Mouse (Mus musculus): ENCODE results near the gene Kdr. TPM values are rescaled to one million over a fixed set of nuclear protein-coding genes. Genes with fewer than 3 reads are reported as not detected.

Gene Kdr
- polyA plus RNA-seq (2014; fragmentation: Nextera tagmentation; extraction: Ambion mirVana) = 26.7 and 29.9 TPM in 2 replicates

DNA sequence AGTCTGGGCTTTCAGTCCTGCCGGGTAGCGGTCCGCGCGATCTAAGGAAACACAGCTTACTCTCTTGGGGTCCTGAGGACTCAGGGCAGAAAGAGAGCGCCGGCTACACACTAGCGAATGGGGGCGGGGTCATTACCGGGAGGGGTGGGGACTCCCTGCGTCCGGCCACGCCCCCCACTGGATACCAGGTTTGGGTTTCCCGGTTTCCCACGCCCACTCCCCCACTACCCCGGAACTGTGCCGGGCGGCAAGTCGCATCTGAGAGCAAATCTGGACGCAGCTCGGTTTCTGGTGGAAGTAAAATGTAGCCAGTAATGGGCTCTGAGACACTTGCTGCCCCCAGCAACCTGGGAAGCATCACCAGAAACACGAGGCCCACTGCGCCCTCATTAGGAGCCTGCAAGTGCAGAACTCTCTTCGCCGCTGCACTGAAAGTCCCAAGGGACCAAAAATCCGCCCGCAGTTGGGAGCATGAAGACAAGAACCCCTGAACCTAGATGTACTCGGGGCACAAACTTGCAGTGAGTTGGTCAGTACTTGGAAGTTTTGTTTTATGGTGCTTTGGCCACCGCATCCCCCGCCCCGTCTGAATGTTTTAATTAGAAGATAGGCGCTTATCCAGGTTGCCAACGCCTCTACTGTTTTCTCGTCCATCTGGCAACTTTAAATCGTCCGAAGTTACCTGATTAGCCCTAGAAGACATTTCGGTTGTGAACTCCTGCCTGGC is at the start of gene Kdr:
TSS of gene Kdr (minus strand) at position 85 of the 727 bp plus-strand sequence.
- Histone ChIP-seq H3K4me2 (ENCODE audit: low read depth, low read length) (peak within 1 kb of the TSS; percentile 100), H3K4me1 (ENCODE audit: control insufficient read depth, insufficient read depth, low read length) (peaks cover 6% of the 10 kb centered on the region), H3K36me3 (ENCODE audit: control insufficient read depth, insufficient read depth, low read length) (no peaks in the 10 kb centered on the region), H3K9me3 (ENCODE audit: control insufficient read depth, low read length) (no peaks in the 10 kb centered on the region), H3K9ac (ENCODE audit: low read depth, low read length) (peak within 1 kb of the TSS; percentile 62), H3K4me3 (ENCODE audit: low read depth, low read length) (peak within 1 kb of the TSS; percentile 67), H3K27me3 (replicated peaks; ENCODE audit: control insufficient read depth, insufficient read depth, low read length) (peaks cover 61% of the 10 kb centered on the region), H3K27ac (replicated peaks; ENCODE audit: low read depth, low read length) (peak within 1 kb of the TSS; percentile 69)
- DNase-seq (ENCODE audit: low spot score) = peak; percentile 90
- WGBS = under 1% methylated on average over 24 of the region's 37 CpGs
- ATAC-seq (ENCODE audit: low read depth) = peak; percentile 91

DNA sequence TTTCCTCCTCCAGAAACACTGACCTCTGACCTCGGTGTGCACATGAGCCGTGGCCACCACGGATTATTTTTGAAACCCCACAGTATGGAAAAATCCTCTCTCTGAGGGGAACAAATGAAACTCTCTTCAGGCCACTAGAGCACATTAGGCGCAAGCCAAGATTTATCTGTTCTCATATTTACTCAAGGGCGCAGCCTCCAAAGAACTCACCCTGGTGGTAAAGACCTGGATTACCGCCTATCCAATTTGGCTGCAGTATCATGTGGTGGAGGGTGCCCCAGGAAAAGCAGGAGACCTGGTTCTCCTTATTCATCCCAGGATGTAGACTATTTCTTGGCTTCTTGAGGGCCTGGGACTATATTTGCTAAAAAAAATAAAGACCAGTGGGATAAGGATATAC is 48.5 kb upstream of the Kdr start:
- DNase-seq (ENCODE audit: low spot score) = no peak
- Histone ChIP-seq H3K27me3 (replicated peaks; ENCODE audit: control insufficient read depth, insufficient read depth, low read length) (no peaks in the 10 kb centered on the region), H3K36me3 (ENCODE audit: control insufficient read depth, insufficient read depth, low read length) (no peaks in the 10 kb centered on the region), H3K27ac (replicated peaks; ENCODE audit: low read depth, low read length) (no peak overlapping the region), H3K4me3 (ENCODE audit: low read depth, low read length) (no peak overlapping the region), H3K4me1 (ENCODE audit: control insufficient read depth, insufficient read depth, low read length) (no peaks in the 10 kb centered on the region), H3K4me2 (ENCODE audit: low read depth, low read length) (no peak overlapping the region), H3K9me3 (ENCODE audit: control insufficient read depth, low read length) (no peaks in the 10 kb centered on the region), H3K9ac (ENCODE audit: low read depth, low read length) (no peak overlapping the region)
- 65% methylated on average over 6 of the region's 6 CpGs for WGBS
- ATAC-seq (ENCODE audit: low read depth) = no peak

DNA sequence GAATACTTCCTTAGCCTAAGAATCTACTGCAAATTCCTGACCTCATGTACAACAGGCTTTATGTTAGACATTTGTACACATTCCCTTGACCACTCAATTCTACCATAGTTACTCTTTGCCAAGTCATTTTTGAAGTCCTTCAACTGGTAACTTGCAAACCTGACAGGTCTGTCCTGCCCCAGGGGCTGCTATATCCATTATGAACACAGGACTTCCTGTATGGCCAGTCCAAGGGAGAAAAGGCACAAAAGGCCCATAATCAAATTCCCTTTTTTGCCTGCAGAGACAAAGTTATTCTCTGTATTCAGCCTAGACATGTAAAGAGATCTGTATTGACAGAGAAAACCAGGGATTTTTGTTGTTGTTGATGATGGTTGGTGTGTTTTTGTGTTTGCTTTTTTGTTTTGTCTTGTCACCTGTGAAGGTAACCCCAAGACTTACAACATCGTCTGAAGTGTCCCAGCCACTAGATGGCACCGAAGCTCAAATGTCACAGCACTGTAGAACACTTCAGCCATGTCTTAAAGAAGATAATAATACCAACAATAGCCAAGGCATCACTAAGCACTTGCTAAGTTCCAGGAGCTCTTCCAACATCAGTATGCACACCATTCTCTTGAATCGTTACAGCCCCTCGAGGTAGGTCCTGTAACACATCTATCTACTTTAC is 47.9 kb upstream of the Kdr start:
- ATAC-seq (ENCODE audit: low read depth) (no peak), DNase-seq (ENCODE audit: low spot score) (no peak)
- Histone ChIP-seq H3K27ac (replicated peaks; ENCODE audit: low read depth, low read length) (no peak overlapping the region), H3K27me3 (replicated peaks; ENCODE audit: control insufficient read depth, insufficient read depth, low read length) (no peaks in the 10 kb centered on the region), H3K9ac (ENCODE audit: low read depth, low read length) (no peak overlapping the region), H3K4me2 (ENCODE audit: low read depth, low read length) (no peak overlapping the region), H3K36me3 (ENCODE audit: control insufficient read depth, insufficient read depth, low read length) (no peaks in the 10 kb centered on the region), H3K9me3 (ENCODE audit: control insufficient read depth, low read length) (no peaks in the 10 kb centered on the region), H3K4me3 (ENCODE audit: low read depth, low read length) (no peak overlapping the region), H3K4me1 (ENCODE audit: control insufficient read depth, insufficient read depth, low read length) (no peaks in the 10 kb centered on the region)
- WGBS = 60% methylated on average over 4 of the region's 4 CpGs

DNA sequence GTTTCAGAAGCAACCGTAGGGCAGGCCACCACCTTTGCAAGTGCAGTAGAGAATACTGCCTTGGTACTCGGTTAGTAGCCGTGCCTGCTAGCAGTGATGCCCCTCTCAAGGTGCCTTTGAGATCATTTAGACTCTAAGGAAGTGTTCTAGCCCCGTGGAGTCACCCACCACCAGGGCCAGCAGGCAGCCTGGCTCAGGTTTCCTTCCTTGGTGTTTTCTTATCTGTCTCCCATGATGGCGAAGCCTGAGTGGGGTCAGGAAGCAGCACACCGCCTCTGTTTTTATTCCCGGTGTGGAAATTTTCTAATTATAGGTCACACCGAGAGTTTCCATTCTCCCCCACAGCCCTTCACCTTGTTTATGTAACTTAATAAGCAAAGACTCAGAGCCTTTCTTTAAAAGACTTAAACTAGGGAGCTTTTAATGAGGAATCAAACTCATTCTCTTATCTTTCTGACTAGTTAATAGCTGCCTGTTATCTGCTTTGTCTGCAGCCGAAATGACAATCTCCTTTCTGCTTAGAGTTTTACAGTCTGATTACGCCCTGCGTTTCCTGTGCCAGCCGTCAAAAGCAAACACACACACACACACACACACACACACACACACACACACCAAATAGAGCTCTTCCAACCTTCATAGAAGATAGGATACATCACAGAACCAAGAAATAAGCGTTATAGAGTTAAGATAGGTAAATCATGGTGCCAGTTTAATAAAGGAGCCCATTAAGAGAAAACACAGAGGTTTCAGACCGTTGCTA is 44.9 kb upstream of the Kdr start:
- DNase-seq (ENCODE audit: low spot score) = no peak
- no peaks in the 10 kb centered on the region for H3K4me1 ChIP-seq (ENCODE audit: control insufficient read depth, insufficient read depth, low read length)
- H3K36me3 ChIP-seq (ENCODE audit: control insufficient read depth, insufficient read depth, low read length) = no peaks in the 10 kb centered on the region
- H3K9me3 ChIP-seq (ENCODE audit: control insufficient read depth, low read length) = no peaks in the 10 kb centered on the region
- no peak overlapping the region for H3K4me2 ChIP-seq (ENCODE audit: low read depth, low read length)
- no peak for ATAC-seq (ENCODE audit: low read depth)
- 50% methylated on average over 14 of the region's 14 CpGs for WGBS
- no peak overlapping the region for H3K4me3 ChIP-seq (ENCODE audit: low read depth, low read length)
- no peak overlapping the region for H3K27ac ChIP-seq (replicated peaks; ENCODE audit: low read depth, low read length)
- no peaks in the 10 kb centered on the region for H3K27me3 ChIP-seq (replicated peaks; ENCODE audit: control insufficient read depth, insufficient read depth, low read length)
- H3K9ac ChIP-seq (ENCODE audit: low read depth, low read length) = no peak overlapping the region

DNA sequence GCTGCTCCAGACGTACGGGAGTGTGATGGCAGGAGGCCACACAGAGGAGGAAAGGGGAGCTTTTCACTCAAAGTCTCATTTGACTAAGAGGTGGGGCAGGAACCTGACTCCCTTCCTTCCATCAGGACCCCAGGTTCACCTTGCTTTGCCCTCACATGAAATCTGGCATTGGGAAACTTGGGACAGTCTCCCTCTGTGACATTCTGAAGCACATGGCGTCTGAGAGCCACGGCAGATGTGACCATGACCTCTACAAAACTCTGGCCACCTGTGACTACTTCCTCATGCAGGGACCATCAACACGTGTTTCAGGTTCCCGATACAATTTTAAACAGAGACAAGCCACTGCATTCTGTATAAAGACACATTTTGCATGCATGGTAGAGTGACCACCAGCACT is 44.2 kb upstream of the Kdr start:
- ATAC-seq (ENCODE audit: low read depth) = no peak
- DNase-seq (ENCODE audit: low spot score) = no peak
- WGBS = 75% methylated on average over 6 of the region's 6 CpGs
- H3K4me1 ChIP-seq (ENCODE audit: control insufficient read depth, insufficient read depth, low read length) = no peaks in the 10 kb centered on the region
- H3K4me3 ChIP-seq (ENCODE audit: low read depth, low read length) = no peak overlapping the region
- no peak overlapping the region for H3K27ac ChIP-seq (replicated peaks; ENCODE audit: low read depth, low read length)
- no peaks in the 10 kb centered on the region for H3K27me3 ChIP-seq (replicated peaks; ENCODE audit: control insufficient read depth, insufficient read depth, low read length)
- H3K9me3 ChIP-seq (ENCODE audit: control insufficient read depth, low read length) = no peaks in the 10 kb centered on the region
- no peaks in the 10 kb centered on the region for H3K36me3 ChIP-seq (ENCODE audit: control insufficient read depth, insufficient read depth, low read length)
- no peak overlapping the region for H3K9ac ChIP-seq (ENCODE audit: low read depth, low read length)
- H3K4me2 ChIP-seq (ENCODE audit: low read depth, low read length) = no peak overlapping the region

DNA sequence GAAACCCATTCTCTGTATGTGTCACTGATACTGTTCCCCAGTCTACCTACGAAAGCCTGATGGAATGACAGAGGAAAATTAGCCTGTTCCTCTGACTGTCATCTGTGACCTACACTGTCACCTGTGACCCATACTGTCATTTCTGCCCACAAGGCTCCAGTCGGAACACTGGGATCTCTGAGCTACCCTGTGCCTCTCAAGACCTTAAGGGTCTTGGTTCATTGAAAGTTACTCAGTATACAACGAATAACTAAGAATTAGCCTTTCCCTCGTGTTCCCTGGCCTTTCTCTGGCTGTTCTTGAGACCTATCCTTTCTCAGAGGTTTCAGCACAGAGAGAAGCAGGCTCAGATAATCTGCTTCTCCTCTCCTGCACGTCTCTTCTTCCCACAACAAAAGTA is 40.1 kb upstream of the Kdr start:
- Histone ChIP-seq H3K9me3 (ENCODE audit: control insufficient read depth, low read length) (no peaks in the 10 kb centered on the region), H3K4me2 (ENCODE audit: low read depth, low read length) (no peak overlapping the region), H3K9ac (ENCODE audit: low read depth, low read length) (no peak overlapping the region), H3K27ac (replicated peaks; ENCODE audit: low read depth, low read length) (no peak overlapping the region), H3K36me3 (ENCODE audit: control insufficient read depth, insufficient read depth, low read length) (no peaks in the 10 kb centered on the region), H3K4me3 (ENCODE audit: low read depth, low read length) (no peak overlapping the region), H3K27me3 (replicated peaks; ENCODE audit: control insufficient read depth, insufficient read depth, low read length) (no peaks in the 10 kb centered on the region), H3K4me1 (ENCODE audit: control insufficient read depth, insufficient read depth, low read length) (no peaks in the 10 kb centered on the region; the same call in 1 of the 2 replicates)
- no peak for ATAC-seq (ENCODE audit: low read depth)
- DNase-seq (ENCODE audit: low spot score) = no peak
- WGBS = 69% methylated on average over 5 of the region's 5 CpGs

DNA sequence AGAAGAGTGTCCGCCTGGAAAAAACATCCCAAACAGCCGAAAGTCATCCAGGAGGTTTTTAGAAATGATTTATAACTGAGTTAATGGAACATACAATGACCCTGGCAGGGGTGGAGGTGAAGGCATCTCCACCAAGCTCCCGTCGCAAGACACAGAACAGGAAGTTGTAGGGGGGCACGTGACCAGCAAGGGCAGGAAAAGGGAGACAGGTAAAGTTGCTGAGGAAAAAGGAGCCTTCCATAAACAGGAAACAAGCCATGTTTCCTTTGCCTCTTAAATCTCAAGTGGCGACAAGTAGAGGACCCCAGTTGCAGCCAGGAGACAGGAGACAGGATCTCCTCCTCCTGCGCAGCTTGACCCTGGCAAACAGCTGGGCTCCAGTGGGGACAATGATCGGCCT is 37.8 kb upstream of the Kdr start:
- H3K4me2 ChIP-seq (ENCODE audit: low read depth, low read length) = no peak overlapping the region
- H3K9ac ChIP-seq (ENCODE audit: low read depth, low read length) = no peak overlapping the region
- no peak overlapping the region for H3K27ac ChIP-seq (replicated peaks; ENCODE audit: low read depth, low read length)
- H3K4me1 ChIP-seq (ENCODE audit: control insufficient read depth, insufficient read depth, low read length) = no peaks in the 10 kb centered on the region; the same call in 1 of the 2 replicates
- ATAC-seq (ENCODE audit: low read depth) (no peak), DNase-seq (ENCODE audit: low spot score) (no peak)
- WGBS = 52% methylated on average over 8 of the region's 8 CpGs
- no peaks in the 10 kb centered on the region for H3K27me3 ChIP-seq (replicated peaks; ENCODE audit: control insufficient read depth, insufficient read depth, low read length)
- no peaks in the 10 kb centered on the region for H3K9me3 ChIP-seq (ENCODE audit: control insufficient read depth, low read length)
- no peaks in the 10 kb centered on the region for H3K36me3 ChIP-seq (ENCODE audit: control insufficient read depth, insufficient read depth, low read length)
- no peak overlapping the region for H3K4me3 ChIP-seq (ENCODE audit: low read depth, low read length)

DNA sequence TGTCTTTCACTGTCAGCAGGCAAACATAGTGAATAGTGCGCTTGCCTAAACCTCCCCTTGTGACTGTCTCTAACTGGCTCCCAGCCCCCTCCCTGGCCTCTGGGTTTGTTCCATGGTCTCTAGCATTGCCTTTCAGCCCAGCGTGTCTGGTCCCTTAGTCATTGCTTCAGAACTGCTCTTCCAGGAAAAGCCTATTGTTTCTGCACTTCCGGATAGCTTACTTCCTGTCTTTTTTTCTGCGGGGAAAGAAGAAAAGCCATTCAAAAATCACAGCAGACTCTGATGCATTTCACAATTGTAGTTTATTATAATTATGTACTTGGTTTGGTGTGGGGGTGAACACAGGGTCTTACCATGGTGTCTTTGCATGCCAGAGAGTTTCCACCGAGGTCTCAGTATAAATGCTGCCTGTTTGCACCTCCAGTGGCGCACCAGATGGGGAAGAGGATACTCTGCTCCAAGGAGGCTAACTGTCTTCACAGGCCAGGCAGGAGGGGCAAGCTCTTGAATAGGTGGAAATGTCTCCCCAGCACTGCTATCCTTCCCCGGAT is 35.7 kb upstream of the Kdr start:
- Histone ChIP-seq H3K9ac (ENCODE audit: low read depth, low read length) (no peak overlapping the region), H3K36me3 (ENCODE audit: control insufficient read depth, insufficient read depth, low read length) (no peaks in the 10 kb centered on the region), H3K9me3 (ENCODE audit: control insufficient read depth, low read length) (no peaks in the 10 kb centered on the region), H3K4me1 (ENCODE audit: control insufficient read depth, insufficient read depth, low read length) (no peaks in the 10 kb centered on the region; the same call in 1 of the 2 replicates), H3K4me2 (ENCODE audit: low read depth, low read length) (no peak overlapping the region), H3K27ac (replicated peaks; ENCODE audit: low read depth, low read length) (no peak overlapping the region; the same call in 1 of the 2 replicates), H3K4me3 (ENCODE audit: low read depth, low read length) (no peak overlapping the region), H3K27me3 (replicated peaks; ENCODE audit: control insufficient read depth, insufficient read depth, low read length) (no peaks in the 10 kb centered on the region)
- 71% methylated on average over 7 of the region's 7 CpGs for WGBS
- DNase-seq (ENCODE audit: low spot score) (peak; percentile 24), ATAC-seq (ENCODE audit: low read depth) (no peak)

Data from embryonic facial prominence, embryonic 14.5 days (tissue).